Comparison of ENCODE assay signal across 29 mouse cellular contexts in genomic region chr4:82875532-82875931, GRCm38 (mm10). TPM values are rescaled to one million over a fixed set of nuclear protein-coding genes. Genes with fewer than 3 reads are reported as not detected.
DNase-seq lines count a peak whose midpoint lies in the region; ATAC-seq lines count a peak whose summit lies in the region.
"Had no signal": no experiment of that assay in that cellular context is flagged by ENCODE, and none has a peak within 500 bp of the region (broad histone marks: within the 10 kb centered on the region; RNA-seq: fewer than 3 reads in every experiment).

No protein-coding gene starts in this region.

- 78% methylated on average over 4 of the region's 4 CpGs for WGBS in midbrain, embryonic 11.5 days
- 82% methylated on average over 4 of the region's 4 CpGs for WGBS in midbrain, embryonic 10.5 days

- H3K4me3 ChIP-seq in midbrain, embryonic 11.5 days (ENCODE audit: low read depth, low read length), result no peak overlapping the region
- H3K4me3 ChIP-seq in midbrain, embryonic 10.5 days, result no peak overlapping the region
- H3K4me3 ChIP-seq: embryonic facial prominence, embryonic 10.5 days; embryonic facial prominence, embryonic 13.5 days; erythroblast, embryonic 14.5 days; forebrain, embryonic 12.5 days; forebrain, embryonic 15.5 days; heart, embryonic 12.5 days; heart, embryonic 15.5 days had no signal

- peak; percentile 15 for DNase-seq in heart, adult 11 months
- DNase-seq in heart, postnatal 14 days, result no peak
- DNase-seq in midbrain, embryonic 11.5 days (ENCODE audit: low spot score, missing footprints), result peak; percentile 12
- DNase-seq in midbrain, embryonic 10.5 days (ENCODE audit: low spot score), result no peak
- DNase-seq in lung, postnatal 25 days (ENCODE audit: low spot score), result peak; percentile 59
- no peak for DNase-seq in liver
- DNase-seq: adrenal gland, adult 8-10 months; adrenal gland, postnatal 25 days; cerebellum, adult 11-12 months; cerebellum, adult 8-10 months; cerebellum, postnatal 10 days; cerebellum, postnatal 36 days; embryo, embryonic 11 days; gastrocnemius, postnatal 25 days; heart, adult 18-20 months; heart, postnatal 10 days; heart, postnatal 4 days had no signal

- H3K4me2 ChIP-seq in midbrain, embryonic 11.5 days, result no peak overlapping the region
- H3K4me2 ChIP-seq: embryonic facial prominence, embryonic 13.5 days; forebrain, embryonic 12.5 days; forebrain, embryonic 15.5 days; heart, embryonic 12.5 days; heart, embryonic 15.5 days; hindbrain, embryonic 14.5 days had no signal

- no peak overlapping the region for H3K9ac ChIP-seq in midbrain, embryonic 11.5 days (ENCODE audit: low read length)
- H3K9ac ChIP-seq: embryonic facial prominence, embryonic 13.5 days; forebrain, embryonic 12.5 days; forebrain, embryonic 15.5 days; heart, embryonic 12.5 days; heart, embryonic 15.5 days; hindbrain, embryonic 14.5 days had no signal

- ATAC-seq in midbrain, embryonic 11.5 days (ENCODE audit: low FRiP score), result no peak
- ATAC-seq: activated CD4-positive, CD25-positive, alpha-beta regulatory T cell, adult 4 months; forebrain, embryonic 15.5 days; hindbrain, postnatal 0 days had no signal

- no peaks in the 10 kb centered on the region for H3K9me3 ChIP-seq in midbrain, embryonic 11.5 days (ENCODE audit: control insufficient read depth, low read length)
- H3K9me3 ChIP-seq in midbrain, embryonic 10.5 days (replicated peaks), result no peaks in the 10 kb centered on the region
- H3K9me3 ChIP-seq: embryonic facial prominence, embryonic 10.5 days; embryonic facial prominence, embryonic 13.5 days; forebrain, embryonic 12.5 days; forebrain, embryonic 15.5 days; heart, embryonic 12.5 days; heart, embryonic 15.5 days had no signal

- intact Hi-C loops in heart, postnatal 14 days (cut with DNase I), result no loop called here

- no peaks in the 10 kb centered on the region for H3K27me3 ChIP-seq in midbrain, embryonic 11.5 days (ENCODE audit: control insufficient read depth, insufficient read depth, low read length)
- no peaks in the 10 kb centered on the region for H3K27me3 ChIP-seq in midbrain, embryonic 10.5 days (ENCODE audit: low read depth, poor library complexity, severe bottlenecking)
- H3K27me3 ChIP-seq: embryonic facial prominence, embryonic 13.5 days; forebrain, embryonic 12.5 days; forebrain, embryonic 15.5 days; heart, embryonic 12.5 days; heart, embryonic 15.5 days had no signal

- peaks cover 3% of the 10 kb centered on the region; the same call in 1 of the 2 replicates for H3K4me1 ChIP-seq in midbrain, embryonic 11.5 days (ENCODE audit: control insufficient read depth, insufficient read depth, low read length)
- peaks cover 8% of the 10 kb centered on the region for H3K4me1 ChIP-seq in midbrain, embryonic 10.5 days
- H3K4me1 ChIP-seq: forebrain, embryonic 15.5 days had no signal

- H3K27ac ChIP-seq in midbrain, embryonic 11.5 days (ENCODE audit: low read depth, low read length), result no peak overlapping the region
- no peak overlapping the region for H3K27ac ChIP-seq in midbrain, embryonic 10.5 days (replicated peaks)
- H3K27ac ChIP-seq: embryonic facial prominence, embryonic 10.5 days; embryonic facial prominence, embryonic 13.5 days; forebrain, embryonic 12.5 days; forebrain, embryonic 15.5 days; heart, embryonic 15.5 days; hindbrain, embryonic 14.5 days; hindbrain, postnatal 0 days had no signal

- H3K36me3 ChIP-seq in midbrain, embryonic 11.5 days (ENCODE audit: control insufficient read depth, insufficient read depth, low read length), result no peaks in the 10 kb centered on the region
- no peaks in the 10 kb centered on the region for H3K36me3 ChIP-seq in midbrain, embryonic 10.5 days
- H3K36me3 ChIP-seq: embryonic facial prominence, embryonic 10.5 days; embryonic facial prominence, embryonic 13.5 days; forebrain, embryonic 12.5 days; forebrain, embryonic 15.5 days; heart, embryonic 12.5 days; heart, embryonic 15.5 days had no signal

RNA-seq across cellular contexts. Expression of gene Cer1, which starts 9.4 kb away (rescaled TPM):
- not detected for total RNA-seq in heart, postnatal 14 days (2021)
- polyA plus RNA-seq in midbrain, embryonic 11.5 days (2014; fragmentation: Nextera tagmentation; extraction: Ambion mirVana), result not detected in 2 replicates
- polyA plus RNA-seq in midbrain, embryonic 10.5 days (2016; fragmentation: Nextera tagmentation; extraction: Ambion mirVana), result not detected in 2 replicates
- total RNA-seq: adrenal gland, adult 8-10 months; adrenal gland, postnatal 25 days; ES-E14; gastrocnemius, adult 8-10 months; gastrocnemius, postnatal 25 days; heart, adult 18-20 months; heart, postnatal 10 days; heart, postnatal 4 days; hindbrain, postnatal 0 days had no signal
- polyA plus RNA-seq: activated CD4-positive, CD25-positive, alpha-beta regulatory T cell, adult 4 months; embryonic facial prominence, embryonic 10.5 days; erythroblast, embryonic 14.5 days; forebrain, embryonic 12.5 days; heart, embryonic 12.5 days; heart, embryonic 15.5 days; hindbrain, embryonic 14.5 days; hindbrain, postnatal 0 days had no signal

RNA-seq across cellular contexts. Expression of gene Zdhhc21, which starts 15.8 kb away (rescaled TPM):
- 10 to 100 TPM; 12.0 to 15.3 TPM for total RNA-seq in heart, postnatal 14 days (2021)
- 11.5 and 15.6 TPM in 2 replicates for polyA plus RNA-seq in midbrain, embryonic 11.5 days (2014; fragmentation: Nextera tagmentation; extraction: Ambion mirVana)
- polyA plus RNA-seq in midbrain, embryonic 10.5 days (2016; fragmentation: Nextera tagmentation; extraction: Ambion mirVana), result 12.7 and 14.2 TPM in 2 replicates
- polyA plus RNA-seq: erythroblast, embryonic 14.5 days had no signal

Comparison
In these comparisons a context has a peak if more than half of its experiments do, and no peak if none do; other contexts are left out.
1. DNase-seq: peak in heart, adult 11 months (single experiment), midbrain, embryonic 11.5 days (single experiment) and lung, postnatal 25 days (single experiment); none in heart, postnatal 14 days (0 of 2), midbrain, embryonic 10.5 days (single experiment) and liver (single experiment).